In the genomic region with DNA sequence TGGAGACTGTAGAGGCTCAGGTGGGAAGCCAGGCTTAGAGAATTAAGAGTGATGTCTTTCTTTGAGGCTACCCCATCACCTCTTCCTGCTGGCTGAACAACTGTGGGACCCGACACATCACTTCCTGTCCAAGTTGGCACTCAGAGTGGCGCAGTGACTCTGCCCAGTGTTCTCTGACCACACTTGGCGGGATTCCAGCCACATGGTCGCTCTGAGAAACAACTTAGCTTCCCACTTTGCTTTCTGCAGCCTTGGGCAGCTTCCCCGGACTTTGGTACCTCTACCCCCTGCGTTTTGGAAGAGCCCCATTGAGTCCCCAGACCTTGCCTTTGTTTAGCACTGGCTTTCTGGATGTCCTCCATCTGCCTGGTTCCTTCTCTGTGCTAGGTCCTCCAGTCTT, we compare ENCODE assay signal across 10 mouse cellular contexts. TPM values are rescaled to one million over a fixed set of nuclear protein-coding genes. Genes with fewer than 3 reads are reported as not detected.
DNase-seq lines count a peak whose midpoint lies in the region; ATAC-seq lines count a peak whose summit lies in the region.
"Had no signal": no experiment of that assay in that cellular context is flagged by ENCODE, and none has a peak within 500 bp of the region (broad histone marks: within the 10 kb centered on the region; RNA-seq: fewer than 3 reads in every experiment).

No protein-coding gene starts in this region.

- no peaks in the 10 kb centered on the region for H3K36me3 ChIP-seq in hindbrain, embryonic 14.5 days (replicated peaks; ENCODE audit: control insufficient read depth, insufficient read depth)
- 0 out of 2 replicates have a peak, but pooled peaks cover 7% of the 10 kb centered on the region for H3K36me3 ChIP-seq in hindbrain, embryonic 10.5 days
- H3K36me3 ChIP-seq: embryonic facial prominence, embryonic 12.5 days; liver, embryonic 13.5 days had no signal

- no peaks in the 10 kb centered on the region for H3K27me3 ChIP-seq in hindbrain, embryonic 14.5 days (ENCODE audit: control insufficient read depth, insufficient read depth, low read length)
- H3K27me3 ChIP-seq in hindbrain, embryonic 10.5 days (ENCODE audit: insufficient read depth, poor library complexity, severe bottlenecking): no peaks in the 10 kb centered on the region
- H3K27me3 ChIP-seq: embryonic facial prominence, embryonic 12.5 days had no signal

- H3K4me2 ChIP-seq in hindbrain, embryonic 14.5 days (replicated peaks): no peak overlapping the region
- H3K4me2 ChIP-seq: embryonic facial prominence, embryonic 12.5 days; liver, embryonic 13.5 days had no signal

- no peaks in the 10 kb centered on the region for H3K9me3 ChIP-seq in hindbrain, embryonic 14.5 days (ENCODE audit: control insufficient read depth, low read length)
- H3K9me3 ChIP-seq in hindbrain, embryonic 10.5 days: 0 out of 2 replicates have a peak, but pooled peaks cover 2% of the 10 kb centered on the region
- H3K9me3 ChIP-seq: embryonic facial prominence, embryonic 12.5 days had no signal

- peak; percentile 48 for DNase-seq in hindbrain, embryonic 14.5 days (ENCODE audit: low spot score)
- no peak for DNase-seq in hindbrain, embryonic 10.5 days (ENCODE audit: low spot score)
- DNase-seq in adrenal gland, postnatal 36 days: peak; percentile 48 to 64
- DNase-seq in heart, adult 8-10 months (ENCODE audit: low spot score): peak; percentile 48
- peak; percentile 20 to 61 for DNase-seq in layer of hippocampus, postnatal 25 days (ENCODE audit: extremely low spot score in 1 of 2, low spot score in 1 of 2)
- DNase-seq in right cerebral cortex, postnatal 14 days: peak; percentile 73
- DNase-seq in spleen, postnatal 14 days (ENCODE audit: low spot score in 2 of 2): no peak
- no peak for DNase-seq in thymus, adult 18-20 months
- DNase-seq: liver, embryonic 13.5 days had no signal

- H3K9ac ChIP-seq in hindbrain, embryonic 14.5 days: no peak overlapping the region
- H3K9ac ChIP-seq: embryonic facial prominence, embryonic 12.5 days; liver, embryonic 13.5 days had no signal

- H3K4me3 ChIP-seq in hindbrain, embryonic 14.5 days (replicated peaks; ENCODE audit: low read length): no peak overlapping the region
- no peak overlapping the region for H3K4me3 ChIP-seq in hindbrain, embryonic 10.5 days
- H3K4me3 ChIP-seq: embryonic facial prominence, embryonic 12.5 days; liver, embryonic 13.5 days had no signal

- 73% methylated on average over 6 of the region's 6 CpGs for WGBS in hindbrain, embryonic 14.5 days
- WGBS in hindbrain, embryonic 10.5 days: 94% methylated on average over 6 of the region's 6 CpGs

- H3K4me1 ChIP-seq in hindbrain, embryonic 14.5 days (replicated peaks; ENCODE audit: control insufficient read depth, insufficient read depth, low read length): 0 out of 2 replicates have a peak, but pooled peaks cover 3% of the 10 kb centered on the region
- peaks cover 35% of the 10 kb centered on the region for H3K4me1 ChIP-seq in hindbrain, embryonic 10.5 days (replicated peaks)
- H3K4me1 ChIP-seq: liver, embryonic 13.5 days had no signal

- ATAC-seq in hindbrain, embryonic 14.5 days (ENCODE audit: low FRiP score): no peak; the same call in 1 of the 2 replicates

- H3K27ac ChIP-seq in hindbrain, embryonic 14.5 days: no peak overlapping the region
- no peak overlapping the region for H3K27ac ChIP-seq in hindbrain, embryonic 10.5 days
- H3K27ac ChIP-seq: embryonic facial prominence, embryonic 12.5 days; liver, embryonic 13.5 days had no signal

RNA-seq across cellular contexts. Expression of a gene that starts 31.8 kb away (rescaled TPM):
- 9.2 and 12.2 TPM in 2 replicates for polyA plus RNA-seq in hindbrain, embryonic 14.5 days (2014; fragmentation: Nextera tagmentation; extraction: Ambion mirVana)
- 18.4 and 20.6 TPM in 2 replicates for polyA plus RNA-seq in hindbrain, embryonic 10.5 days (2016; fragmentation: Nextera tagmentation; extraction: Ambion mirVana)
- 10 to 100 TPM; 12.4 to 15.9 TPM for total RNA-seq in adrenal gland, postnatal 36 days (2021)
- total RNA-seq in heart, adult 8-10 months (2022): 10 to 100 TPM; 40.4 to 50.0 (median 45.6) TPM
- 10 to 100 TPM; 24.8 to 29.2 TPM for total RNA-seq in layer of hippocampus, postnatal 25 days (2021)

Comparison
In these comparisons a context has a peak if more than half of its experiments do, and no peak if none do; other contexts are left out.
1. DNase-seq: peak in hindbrain, embryonic 14.5 days (single experiment), adrenal gland, postnatal 36 days (2 of 2), heart, adult 8-10 months (single experiment), layer of hippocampus, postnatal 25 days (2 of 2) and right cerebral cortex, postnatal 14 days (single experiment); none in hindbrain, embryonic 10.5 days (single experiment), spleen, postnatal 14 days (0 of 2) and thymus, adult 18-20 months (0 of 2).